Mouse (Mus musculus): Measurements from ENCODE around the gene Fcgr4.

GRCm38 (mm10) chr1:171035611-171036010 is 16.9 kb downstream of the Fcgr4 start:
- TF ChIP-seq CTCF (conservative IDR thresholded peaks at IDR 0.05; ENCODE audit: insufficient read depth, insufficient read length, low read depth, low read length): no peak
- no peak for TF ChIP-seq POLR2A (IDR thresholded peaks at IDR 0.05; ENCODE audit: low read depth, low read length)
